Mouse (Mus musculus) forebrain, embryonic 15.5 days (tissue): ENCODE data around the gene Il1f5. TPM values are rescaled to one million over a fixed set of nuclear protein-coding genes. Genes with fewer than 3 reads are reported as not detected.

Experiments
- ATAC-seq: fragments of 200-750 bp; cut with Nextera tagmentation; replicated peaks from 2 replicates; pipeline ENCODE4 v1.8.0; 2017; ENCODE audit warnings: mild to moderate bottlenecking, moderate TSS enrichment, moderate library complexity
- H3K27ac ChIP-seq: fragments of 300-500 bp; sonication (generic); replicated peaks from 2 replicates; pipeline ENCODE4 v1.5.1; 2015; ENCODE audit warnings: mild to moderate bottlenecking, inconsistent platforms
- H3K27me3 ChIP-seq: fragments of 300-500 bp; sonication (generic); 2 replicates; pipeline ENCODE4 v1.6.1; 2015; ENCODE audit warnings: inconsistent platforms
- H3K36me3 ChIP-seq: fragments of 300-500 bp; sonication (generic); 2 replicates; pipeline ENCODE4 v1.6.1; 2015; ENCODE audit warnings: mild to moderate bottlenecking, inconsistent platforms
- H3K4me1 ChIP-seq: fragments of 300-500 bp; sonication (generic); 2 replicates; pipeline ENCODE4 v1.6.1; 2015; ENCODE audit warnings: inconsistent platforms
- H3K4me2 ChIP-seq: fragments of 300-500 bp; sonication (generic); replicated peaks from 2 replicates; pipeline ENCODE4 v1.6.1; 2015; ENCODE audit warnings: mild to moderate bottlenecking, inconsistent platforms
- H3K4me3 ChIP-seq: fragments of 300-500 bp; sonication (generic); 2 replicates; pipeline ENCODE4 v1.5.1; 2015; ENCODE audit warnings: mild to moderate bottlenecking, inconsistent platforms
- H3K9ac ChIP-seq: fragments of 300-500 bp; sonication (generic); replicated peaks from 2 replicates; pipeline ENCODE4 v1.6.1; 2015; ENCODE audit warnings: mild to moderate bottlenecking, inconsistent platforms
- H3K9me3 ChIP-seq: fragments of 300-500 bp; sonication (generic); 2 replicates; pipeline ENCODE4 v1.6.1; 2016; ENCODE audit warnings: inconsistent platforms
- WGBS: fragments of 180-500 bp; shearing (Covaris S2); methylation state at CpG from one replicate; pipeline ENCODE4 v1.1.7; 2015; ENCODE audit warnings: mixed read lengths; 5-methylcytosine and 5-hydroxymethylcytosine counted together
- polyA plus RNA-seq: library from polyadenylated mRNA; unstranded; fragments of >200 nt; fragmentation: Nextera tagmentation; extraction: Ambion mirVana; gene quantifications from 2 replicates; pipeline ENCODE4 v1.2.1, GENCODE M21; 2015

The Il1f5 gene
- not detected in 2 replicates for polyA plus RNA-seq

DNA sequence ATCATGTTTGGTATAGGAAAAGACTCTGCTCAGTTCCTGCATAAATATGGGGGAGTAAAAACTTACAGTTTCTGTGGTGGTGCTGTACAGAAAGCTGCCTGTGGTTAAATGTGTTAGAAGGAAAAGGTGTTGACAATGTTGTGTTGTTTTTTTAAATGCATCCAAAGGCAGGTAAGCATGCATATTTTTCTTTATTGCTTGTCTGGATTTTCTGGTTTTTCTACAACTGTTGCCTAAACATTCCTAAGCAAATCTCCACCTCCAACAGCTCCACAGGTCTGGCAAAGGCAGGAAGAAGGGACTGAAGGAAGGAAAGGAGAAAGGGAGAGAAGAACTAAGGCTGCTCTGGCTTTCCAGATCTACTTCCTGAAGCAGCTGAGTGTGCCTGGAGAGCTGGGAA is at the start of gene Il1f5:
Gene Il1f5 (plus strand): TSS at position 301 of the 400 bp plus-strand sequence.
- Histone ChIP-seq H3K4me1 (no peaks in the 10 kb centered on the region), H3K27me3 (no peaks in the 10 kb centered on the region), H3K36me3 (no peaks in the 10 kb centered on the region), H3K9me3 (no peaks in the 10 kb centered on the region), H3K4me2 (no peak within 1 kb of the TSS), H3K9ac (no peak within 1 kb of the TSS), H3K27ac (no peak within 1 kb of the TSS), H3K4me3 (no peak within 1 kb of the TSS)
- ATAC-seq: no peak

DNA sequence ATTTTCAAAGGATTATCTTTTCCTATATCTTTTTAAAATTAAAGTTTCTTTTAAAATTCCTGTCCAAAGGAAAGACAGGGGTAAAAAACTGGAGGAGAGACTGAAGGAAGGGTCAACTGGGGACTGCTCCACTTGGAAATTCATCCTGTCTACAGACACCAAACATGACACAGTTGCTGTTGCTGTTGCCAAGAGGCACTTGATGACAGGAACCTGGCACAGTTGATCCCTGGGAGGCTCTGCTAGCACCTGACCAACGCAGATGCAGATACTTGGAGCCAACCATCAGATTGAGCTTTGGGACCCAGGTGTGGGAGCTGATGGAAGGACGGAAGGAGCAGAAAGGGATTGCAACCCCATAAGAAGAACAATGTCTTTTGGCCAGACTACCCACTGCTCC is 49.6 kb upstream of the Il1f5 start:
- no peak for ATAC-seq
- Histone ChIP-seq H3K4me2 (no peak overlapping the region), H3K4me3 (no peak overlapping the region), H3K4me1 (no peaks in the 10 kb centered on the region), H3K27me3 (no peaks in the 10 kb centered on the region), H3K27ac (no peak overlapping the region), H3K9ac (no peak overlapping the region), H3K36me3 (no peaks in the 10 kb centered on the region), H3K9me3 (no peaks in the 10 kb centered on the region; the same call in 1 of the 2 replicates)
- 84% methylated on average over 2 of the region's 2 CpGs for WGBS

DNA sequence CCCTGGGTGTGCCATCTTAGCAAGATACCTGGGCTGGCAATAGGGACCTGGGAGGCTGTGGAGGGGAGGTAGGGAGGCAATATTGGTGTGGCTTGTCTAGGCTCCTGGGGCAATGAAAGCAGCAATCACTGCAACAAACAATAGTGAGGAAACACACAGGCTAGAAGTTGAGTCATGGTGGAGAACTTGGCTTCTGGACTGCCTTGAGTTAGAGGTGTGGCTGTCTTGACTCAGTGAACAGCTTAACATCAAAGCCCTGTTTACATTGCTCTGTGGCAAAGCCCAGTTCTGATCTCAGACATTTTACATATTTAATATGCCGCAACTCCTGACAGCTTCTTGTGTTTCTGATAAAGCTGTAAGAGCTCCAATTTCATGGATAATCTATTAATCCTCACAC is 9.3 kb upstream of the Il1f5 start:
- no peak overlapping the region for H3K4me2 ChIP-seq
- no peak overlapping the region for H3K27ac ChIP-seq
- no peak overlapping the region for H3K4me3 ChIP-seq
- H3K36me3 ChIP-seq: no peaks in the 10 kb centered on the region
- H3K9me3 ChIP-seq: no peaks in the 10 kb centered on the region
- no peak for ATAC-seq
- WGBS: 91% methylated on average over 1 of the region's 1 CpGs
- H3K4me1 ChIP-seq: no peaks in the 10 kb centered on the region
- H3K27me3 ChIP-seq: no peaks in the 10 kb centered on the region
- no peak overlapping the region for H3K9ac ChIP-seq

DNA sequence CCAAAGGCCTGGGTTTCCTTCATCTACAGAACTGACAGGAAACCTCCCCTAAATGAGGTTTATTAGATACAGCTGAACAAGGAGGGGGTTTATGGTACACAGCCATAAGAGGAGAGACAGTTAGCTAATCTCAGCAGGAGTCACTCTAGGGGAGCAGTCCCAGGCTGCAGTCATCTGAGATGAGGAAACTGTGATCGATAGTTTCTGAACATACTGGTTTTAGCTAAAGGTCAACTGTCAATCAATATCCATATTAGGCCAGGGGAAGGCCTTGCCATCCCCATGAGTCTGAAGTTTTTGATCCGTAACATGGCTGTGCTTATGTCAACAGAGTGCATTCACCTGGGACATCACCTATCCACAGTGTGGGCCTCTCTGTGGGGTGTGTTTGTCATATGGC is 3.1 kb upstream of the Il1f5 start:
- Histone ChIP-seq H3K27ac (no peak overlapping the region), H3K9me3 (no peaks in the 10 kb centered on the region), H3K4me1 (no peaks in the 10 kb centered on the region), H3K36me3 (no peaks in the 10 kb centered on the region), H3K9ac (no peak overlapping the region), H3K27me3 (no peaks in the 10 kb centered on the region), H3K4me2 (no peak overlapping the region), H3K4me3 (no peak overlapping the region)
- WGBS: 87% methylated on average over 2 of the region's 2 CpGs
- no peak for ATAC-seq

DNA sequence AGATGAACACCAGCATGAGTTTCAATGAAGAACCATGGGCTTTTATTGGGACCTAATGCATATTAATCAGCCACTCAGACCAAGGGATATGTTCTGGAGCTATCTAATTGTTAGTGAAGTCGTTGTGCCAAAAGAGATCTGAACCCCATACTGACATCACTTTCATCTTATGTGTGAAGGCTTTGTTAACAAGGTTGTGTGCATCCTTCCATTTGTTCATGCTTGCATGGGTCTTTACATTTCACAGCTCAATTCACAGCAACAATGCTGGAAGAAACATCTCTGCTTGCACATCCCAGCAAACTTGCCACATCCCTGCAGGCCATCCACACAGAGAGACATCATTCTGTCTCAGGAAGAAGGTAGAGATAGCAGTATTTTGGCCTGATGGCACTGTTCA is 1.6 kb upstream of the Il1f5 start:
- no peaks in the 10 kb centered on the region for H3K27me3 ChIP-seq
- H3K9me3 ChIP-seq: no peaks in the 10 kb centered on the region
- 8% methylated on average over 1 of the region's 1 CpGs for WGBS
- no peak overlapping the region for H3K4me2 ChIP-seq
- H3K9ac ChIP-seq: no peak overlapping the region
- no peaks in the 10 kb centered on the region for H3K36me3 ChIP-seq
- ATAC-seq: no peak
- H3K27ac ChIP-seq: no peak overlapping the region
- H3K4me3 ChIP-seq: no peak overlapping the region
- H3K4me1 ChIP-seq: no peaks in the 10 kb centered on the region

DNA sequence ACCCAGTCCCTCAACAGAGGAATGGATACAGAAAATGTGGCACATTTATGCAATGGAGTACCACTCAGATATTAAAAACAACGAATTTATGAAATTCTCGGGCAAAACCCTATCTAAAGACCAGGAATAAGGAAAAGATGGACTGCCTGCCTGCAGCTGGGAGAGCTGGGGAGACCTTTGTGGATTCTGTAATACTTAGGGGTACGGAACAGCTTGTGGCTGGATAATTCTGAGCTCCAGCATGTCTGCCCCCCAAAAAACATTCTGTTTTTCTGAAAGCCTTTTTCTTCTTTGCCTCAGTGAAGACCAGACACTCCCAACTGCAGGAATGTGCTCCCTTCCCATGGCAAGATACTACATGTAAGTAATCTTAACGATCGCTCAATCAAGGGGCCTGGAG is 14.1 kb downstream of the Il1f5 start, which contains the start of gene Il1f10:
Gene Il1f10 (plus strand): TSS at position 301 of the 400 bp plus-strand sequence.
- no peak within 1 kb of the TSS for H3K4me2 ChIP-seq
- H3K9me3 ChIP-seq: no peaks in the 10 kb centered on the region
- H3K9ac ChIP-seq: no peak within 1 kb of the TSS
- no peak within 1 kb of the TSS for H3K4me3 ChIP-seq
- ATAC-seq: no peak
- H3K36me3 ChIP-seq: no peaks in the 10 kb centered on the region
- H3K27ac ChIP-seq: no peak within 1 kb of the TSS
- no peaks in the 10 kb centered on the region for H3K4me1 ChIP-seq
- WGBS: 87% methylated on average over 5 of the region's 5 CpGs
- H3K27me3 ChIP-seq: no peaks in the 10 kb centered on the region

DNA sequence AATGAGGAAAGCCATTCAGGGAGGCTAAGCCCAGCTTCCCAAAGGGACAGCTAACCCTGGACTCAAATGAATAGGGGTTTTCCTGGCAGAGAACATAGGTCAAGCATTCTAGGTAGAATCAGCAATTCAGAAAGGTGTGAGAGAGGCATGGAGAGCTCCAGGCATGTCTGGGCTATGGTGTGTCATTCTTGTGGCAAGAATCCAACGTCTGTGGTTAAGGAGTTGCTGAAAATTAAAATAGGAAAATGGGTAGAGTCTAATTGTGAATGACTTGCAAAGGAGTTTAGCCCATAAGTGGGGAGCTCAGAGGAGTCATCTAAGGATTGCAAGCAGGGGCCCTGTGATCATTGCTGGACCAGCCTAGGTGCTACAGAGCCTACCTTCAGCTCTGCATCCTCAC is 17.9 kb downstream of the Il1f5 start:
- Histone ChIP-seq H3K4me1 (no peaks in the 10 kb centered on the region), H3K9ac (no peak overlapping the region), H3K4me2 (no peak overlapping the region), H3K27ac (no peak overlapping the region), H3K36me3 (no peaks in the 10 kb centered on the region), H3K27me3 (no peaks in the 10 kb centered on the region), H3K4me3 (no peak overlapping the region), H3K9me3 (no peaks in the 10 kb centered on the region)
- ATAC-seq: no peak
- 63% methylated on average over 1 of the region's 1 CpGs for WGBS

DNA sequence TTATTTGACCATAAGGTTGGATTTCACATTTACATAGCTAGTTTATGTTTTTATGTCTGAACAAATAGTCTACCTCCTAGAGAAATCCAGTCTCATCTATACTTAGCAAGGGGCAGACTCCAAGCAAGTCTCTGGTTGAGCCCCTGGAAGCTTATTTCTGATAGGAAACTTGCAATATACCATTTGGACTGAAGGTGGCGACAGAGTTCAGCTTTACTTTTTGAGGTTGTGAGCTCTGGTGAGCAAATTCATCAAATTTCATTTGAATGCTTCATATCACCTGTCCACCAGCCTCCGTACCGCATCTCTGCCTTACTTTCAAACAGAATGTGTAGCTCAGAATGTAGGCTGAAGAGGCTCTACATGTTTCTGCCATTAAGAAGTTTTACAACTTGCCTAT is 20.1 kb downstream of the Il1f5 start:
- Histone ChIP-seq H3K4me2 (no peak overlapping the region), H3K36me3 (no peaks in the 10 kb centered on the region), H3K4me3 (no peak overlapping the region), H3K9me3 (no peaks in the 10 kb centered on the region), H3K27me3 (no peaks in the 10 kb centered on the region), H3K4me1 (no peaks in the 10 kb centered on the region), H3K27ac (no peak overlapping the region), H3K9ac (no peak overlapping the region)
- WGBS: 8% methylated on average over 3 of the region's 3 CpGs
- ATAC-seq: no peak

DNA sequence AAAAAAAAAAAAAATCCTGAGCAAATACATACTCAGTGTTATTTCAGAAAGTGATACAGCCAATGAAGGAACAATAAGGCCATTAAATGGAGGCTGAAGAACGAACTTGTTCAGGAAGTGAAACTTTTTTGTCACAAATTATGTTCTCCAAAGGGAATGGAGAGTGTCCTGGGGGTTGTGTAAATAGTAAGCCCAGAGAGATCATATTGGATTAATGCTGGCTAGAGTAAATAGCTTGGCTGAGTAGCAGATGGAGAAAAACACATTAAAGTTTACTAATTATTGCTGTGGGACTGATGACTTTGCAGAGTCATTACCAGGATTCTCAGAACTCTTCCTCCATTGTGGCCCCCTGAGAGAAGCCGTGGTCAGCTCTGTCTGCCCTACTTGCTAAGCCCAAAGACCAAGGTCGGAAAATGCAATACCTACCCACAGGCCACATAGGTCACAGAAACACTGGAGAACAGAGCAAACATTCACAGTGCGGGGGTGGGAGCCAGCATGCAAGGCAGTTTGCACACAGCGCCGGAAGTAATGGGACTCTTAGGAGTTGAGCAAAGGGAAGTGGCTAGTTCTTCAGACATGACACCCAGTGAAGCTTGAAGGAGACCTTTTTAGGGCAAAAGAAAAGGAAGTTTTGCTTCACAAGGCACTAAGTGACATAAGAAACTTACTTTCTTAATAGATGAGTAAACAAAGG is 34.7 kb downstream of the Il1f5 start:
- no peak overlapping the region for H3K9ac ChIP-seq
- 80% methylated on average over 6 of the region's 6 CpGs for WGBS
- no peaks in the 10 kb centered on the region for H3K9me3 ChIP-seq
- ATAC-seq: no peak
- H3K4me1 ChIP-seq: no peaks in the 10 kb centered on the region
- no peak overlapping the region for H3K4me3 ChIP-seq
- H3K27me3 ChIP-seq: no peaks in the 10 kb centered on the region
- no peak overlapping the region for H3K4me2 ChIP-seq
- no peaks in the 10 kb centered on the region for H3K36me3 ChIP-seq
- H3K27ac ChIP-seq: no peak overlapping the region

DNA sequence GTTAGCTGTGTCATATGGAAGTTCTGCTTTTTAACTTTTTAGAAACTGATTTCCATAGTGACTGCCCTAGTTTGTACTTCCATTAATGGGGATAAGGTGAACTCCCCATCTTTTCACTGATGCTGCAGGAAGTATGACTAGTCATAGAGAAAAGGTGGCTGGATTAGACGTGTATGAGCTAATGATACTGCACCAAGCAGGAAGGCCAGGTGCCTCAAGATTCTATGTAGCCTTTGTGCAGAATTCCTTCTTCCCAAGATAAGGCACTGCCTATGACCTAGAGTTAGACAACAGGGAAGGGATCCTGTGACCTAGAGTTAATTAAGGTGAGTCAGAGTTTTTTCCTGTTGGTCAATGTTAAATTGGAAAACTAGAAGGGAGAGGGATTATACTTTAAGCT is 40.2 kb downstream of the Il1f5 start:
- no peaks in the 10 kb centered on the region for H3K36me3 ChIP-seq
- no peak overlapping the region for H3K4me2 ChIP-seq
- 84% methylated on average over 1 of the region's 1 CpGs for WGBS
- no peaks in the 10 kb centered on the region for H3K4me1 ChIP-seq
- no peak overlapping the region for H3K4me3 ChIP-seq
- no peak overlapping the region for H3K9ac ChIP-seq
- no peaks in the 10 kb centered on the region for H3K9me3 ChIP-seq
- H3K27me3 ChIP-seq: no peaks in the 10 kb centered on the region
- ATAC-seq: no peak
- H3K27ac ChIP-seq: no peak overlapping the region

DNA sequence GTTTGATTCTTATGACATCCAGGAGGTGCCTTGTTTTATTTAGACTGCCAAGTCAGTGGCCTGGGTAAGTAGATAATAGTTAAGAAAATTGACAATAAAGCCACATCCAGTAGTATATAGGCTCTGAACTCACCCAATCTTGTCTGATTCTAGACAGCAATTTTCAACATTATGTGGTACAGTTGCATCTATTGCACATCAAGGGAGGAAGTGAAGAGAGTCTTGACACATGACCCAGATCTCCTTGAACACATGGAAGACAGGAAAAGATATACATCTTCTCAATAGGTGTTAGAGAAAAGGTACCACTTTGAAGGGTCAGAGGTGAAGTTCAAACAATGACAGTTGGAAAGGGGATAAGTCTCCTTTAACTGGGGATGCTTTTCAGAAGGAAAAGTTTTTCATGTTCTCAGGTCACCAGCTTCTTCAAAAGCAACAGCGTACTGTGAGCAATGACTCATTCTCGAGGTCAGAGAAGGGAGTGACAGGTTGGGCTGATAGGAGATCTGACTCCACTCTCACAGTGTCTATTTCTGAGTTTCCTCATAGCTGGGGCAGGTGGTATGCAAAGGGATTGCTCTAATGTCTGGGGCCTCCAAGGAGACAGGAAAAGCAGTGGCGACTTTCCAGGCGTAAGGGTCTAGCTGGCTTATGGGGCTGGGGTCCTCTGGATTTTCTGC is 41.3 kb downstream of the Il1f5 start:
- 83% methylated on average over 4 of the region's 4 CpGs for WGBS
- H3K9me3 ChIP-seq: no peaks in the 10 kb centered on the region
- no peak overlapping the region for H3K27ac ChIP-seq
- no peak overlapping the region for H3K9ac ChIP-seq
- no peak overlapping the region for H3K4me2 ChIP-seq
- no peaks in the 10 kb centered on the region for H3K27me3 ChIP-seq
- no peak for ATAC-seq
- no peak overlapping the region for H3K4me3 ChIP-seq
- no peaks in the 10 kb centered on the region for H3K36me3 ChIP-seq
- H3K4me1 ChIP-seq: no peaks in the 10 kb centered on the region
